Mouse (Mus musculus) CH12.LX (cell line): Measurements from ENCODE around the gene Cep112. TPM values are rescaled to one million over a fixed set of nuclear protein-coding genes. Genes with fewer than 3 reads are reported as not detected.
A peak's percentile ranks its signal among the peaks of the same experiment; 100 is the strongest.

Experiments
- DNase-seq: peaks from one replicate; pipeline ENCODE4 v3.0.0-alpha.2; 2013; ENCODE audit errors: extremely low read depth
- H3K27ac ChIP-seq: 2 replicates; pipeline ENCODE4 v1.5.1; 2012; ENCODE audit warnings: low read depth, mild to moderate bottlenecking, control low read depth, moderate library complexity; ENCODE audit not compliant: insufficient read depth
- H3K27me3 ChIP-seq: replicated peaks from 2 replicates; pipeline ENCODE3; 2012; ENCODE audit warnings: inconsistent platforms
- H3K36me3 ChIP-seq, 2 experiments: replicated peaks in 1 of 2; 2 replicates each; pipeline versions ENCODE3 to v1.6.1; 2012; ENCODE audit warnings: inconsistent platforms in 1 of 2, low read length in 1 of 2, mild to moderate bottlenecking in 1 of 2, mixed read lengths in 1 of 2, moderate library complexity in 1 of 2; ENCODE audit not compliant: control insufficient read depth in 1 of 2, insufficient read depth in 1 of 2
- H3K4me1 ChIP-seq, 2 experiments: 2 replicates each; pipeline ENCODE4 v1.6.1; 2012; ENCODE audit warnings: inconsistent platforms in 1 of 2, moderate library complexity in 1 of 2; ENCODE audit not compliant: insufficient read depth in 2 of 2, control insufficient read depth in 1 of 2
- H3K4me2 ChIP-seq: 2 replicates; pipeline ENCODE4 v1.6.1; 2012; ENCODE audit warnings: low read depth, mild to moderate bottlenecking, control low read depth; ENCODE audit not compliant: poor library complexity, insufficient read depth, severe bottlenecking
- H3K4me3 ChIP-seq, 3 experiments: fragments of 150-350 bp in 1 of 3; sonication (generic) in 1 of 3; replicated peaks in 1 of 3; 2 replicates each; pipeline versions ENCODE3 to v1.5.1; 2011 to 2012; ENCODE audit warnings: low read depth in 2 of 3, low read length in 2 of 3, mild to moderate bottlenecking in 2 of 3, moderate library complexity in 2 of 3, control low read depth in 1 of 3, improper control_type of control experiment in 1 of 3, inconsistent platforms in 1 of 3, mixed read lengths in 1 of 3; ENCODE audit not compliant: poor library complexity in 1 of 3
- H3K79me2 ChIP-seq: replicated peaks from 2 replicates; pipeline ENCODE4 v1.6.1; 2012; ENCODE audit warnings: mild to moderate bottlenecking, moderate library complexity; ENCODE audit not compliant: control insufficient read depth, poor library complexity, insufficient read depth, severe bottlenecking; ENCODE audit errors: extremely low read depth
- H3K9ac ChIP-seq: 2 replicates; pipeline ENCODE4 v1.6.1; 2012; ENCODE audit warnings: low read depth, mild to moderate bottlenecking, control low read depth, moderate library complexity; ENCODE audit not compliant: insufficient read depth
- H3K9me3 ChIP-seq: replicated peaks from 2 replicates; pipeline ENCODE3; 2012; ENCODE audit warnings: low read length, inconsistent platforms, mixed read lengths
- BHLHE40 ChIP-seq: IDR thresholded peaks from 2 replicates; pipeline ENCODE4 v1.6.1; 2011; ENCODE audit warnings: mild to moderate bottlenecking, low read depth, low read length, improper control_type of control experiment
- CHD1 ChIP-seq: IDR thresholded peaks from 2 replicates; pipeline ENCODE4 v1.6.1; 2012; ENCODE audit warnings: low read depth, low read length, improper control_type of control experiment, inconsistent platforms
- CTCF ChIP-seq, 2 experiments: IDR thresholded peaks in 1 of 2; conservative IDR thresholded peaks in 1 of 2; 2 replicates each; pipeline ENCODE4 v1.5.1; 2011 to 2012; ENCODE audit warnings: low read depth in 2 of 2, low read length in 2 of 2, improper control_type of control experiment in 1 of 2, inconsistent platforms in 1 of 2, mild to moderate bottlenecking in 1 of 2, moderate library complexity in 1 of 2
- E2F4 ChIP-seq: IDR thresholded peaks from 2 replicates; pipeline ENCODE4 v1.6.1; 2011; ENCODE audit warnings: low read depth, low read length, improper control_type of control experiment; ENCODE audit not compliant: insufficient replicate concordance
- ELF1 ChIP-seq: IDR thresholded peaks from 2 replicates; pipeline ENCODE4 v1.6.1; 2014; ENCODE audit warnings: low read depth, mild to moderate bottlenecking, inconsistent platforms, low read length, improper control_type of control experiment
- EP300 ChIP-seq: IDR thresholded peaks from 2 replicates; pipeline ENCODE4 v1.6.1; 2011; ENCODE audit warnings: low read length, improper control_type of control experiment
- ETS1 ChIP-seq: conservative IDR thresholded peaks from 2 replicates; pipeline ENCODE4 v1.6.1; 2012; ENCODE audit warnings: low read depth, mild to moderate bottlenecking, inconsistent platforms, low read length, improper control_type of control experiment, moderate library complexity
- GABPA ChIP-seq: IDR thresholded peaks from 2 replicates; pipeline ENCODE4 v1.6.1; 2012; ENCODE audit warnings: low read depth, low read length, improper control_type of control experiment, inconsistent platforms; ENCODE audit not compliant: insufficient replicate concordance
- HCFC1 ChIP-seq: IDR thresholded peaks from 2 replicates; pipeline ENCODE4 v1.6.1; 2012; ENCODE audit warnings: low read depth, mild to moderate bottlenecking, inconsistent platforms, low read length, improper control_type of control experiment
- IRF4 ChIP-seq: IDR thresholded peaks from 2 replicates; pipeline ENCODE4 v1.6.1; 2014; ENCODE audit warnings: low read depth, mild to moderate bottlenecking, inconsistent platforms, low read length, improper control_type of control experiment
- JUND ChIP-seq: conservative IDR thresholded peaks from 2 replicates; pipeline ENCODE4 v1.6.1; 2011; ENCODE audit warnings: low read depth, low read length, improper control_type of control experiment
- KAT2A ChIP-seq: IDR thresholded peaks from 2 replicates; pipeline ENCODE4 v1.6.1; 2012; ENCODE audit warnings: low read length, improper control_type of control experiment, inconsistent platforms; ENCODE audit not compliant: insufficient replicate concordance
- MAFK ChIP-seq: IDR thresholded peaks from 2 replicates; pipeline ENCODE4 v1.6.1; 2011; ENCODE audit warnings: low read length, improper control_type of control experiment; ENCODE audit not compliant: insufficient replicate concordance
- MAX ChIP-seq: IDR thresholded peaks from 2 replicates; pipeline ENCODE4 v1.6.1; 2011; ENCODE audit warnings: low read length, improper control_type of control experiment
- MAZ ChIP-seq: IDR thresholded peaks from 2 replicates; pipeline ENCODE4 v1.6.1; 2012; ENCODE audit warnings: low read depth, mild to moderate bottlenecking, inconsistent platforms, low read length, improper control_type of control experiment, moderate library complexity
- MEF2A ChIP-seq: IDR thresholded peaks from 2 replicates; pipeline ENCODE4 v1.6.1; 2014; ENCODE audit warnings: low read depth, mild to moderate bottlenecking, inconsistent platforms, low read length, improper control_type of control experiment, borderline replicate concordance
- MXI1 ChIP-seq: IDR thresholded peaks from 2 replicates; pipeline ENCODE4 v1.6.1; 2011; ENCODE audit warnings: mild to moderate bottlenecking, low read depth, low read length, improper control_type of control experiment
- MYC ChIP-seq: IDR thresholded peaks from 2 replicates; pipeline ENCODE4 v1.6.1; 2011; ENCODE audit warnings: low read depth, mild to moderate bottlenecking, improper control_type of control experiment, low read length
- NELFE ChIP-seq: IDR thresholded peaks from 2 replicates; pipeline ENCODE4 v1.6.1; 2011; ENCODE audit warnings: low read depth, low read length, improper control_type of control experiment
- NRF1 ChIP-seq: IDR thresholded peaks from 2 replicates; pipeline ENCODE4 v1.6.1; 2014; ENCODE audit warnings: low read depth, mild to moderate bottlenecking, inconsistent platforms, low read length, improper control_type of control experiment, moderate library complexity
- POLR2A ChIP-seq: IDR thresholded peaks from 2 replicates; pipeline ENCODE4 v1.6.1; 2011; ENCODE audit warnings: low read depth, mild to moderate bottlenecking, improper control_type of control experiment, low read length
- RAD21 ChIP-seq: IDR thresholded peaks from 2 replicates; pipeline ENCODE4 v1.6.1; 2011; ENCODE audit warnings: low read depth, mild to moderate bottlenecking, low read length, improper control_type of control experiment, moderate library complexity
- RCOR1 ChIP-seq: conservative IDR thresholded peaks from 2 replicates; pipeline ENCODE4 v1.6.1; 2012; ENCODE audit warnings: low read depth, mild to moderate bottlenecking, inconsistent platforms, low read length, improper control_type of control experiment
- SIN3A ChIP-seq: IDR thresholded peaks from 2 replicates; pipeline ENCODE4 v1.6.1; 2012; ENCODE audit warnings: low read length, improper control_type of control experiment, inconsistent platforms
- SMC3 ChIP-seq: IDR thresholded peaks from 2 replicates; pipeline ENCODE4 v1.6.1; 2011; ENCODE audit warnings: low read depth, low read length, improper control_type of control experiment
- TBP ChIP-seq: conservative IDR thresholded peaks from 2 replicates; pipeline ENCODE4 v1.6.1; 2011; ENCODE audit warnings: low read depth, low read length, improper control_type of control experiment
- TCF12 ChIP-seq: IDR thresholded peaks from 2 replicates; pipeline ENCODE4 v1.6.1; 2014; ENCODE audit warnings: low read depth, mild to moderate bottlenecking, inconsistent platforms, low read length, improper control_type of control experiment
- ZC3H11A ChIP-seq: IDR thresholded peaks from 2 replicates; pipeline ENCODE4 v1.6.1; 2012; ENCODE audit warnings: low read depth, mild to moderate bottlenecking, inconsistent platforms, low read length, improper control_type of control experiment
- ZKSCAN1 ChIP-seq: IDR thresholded peaks from 2 replicates; pipeline ENCODE4 v1.6.1; 2012; ENCODE audit warnings: low read depth, inconsistent platforms, low read length, improper control_type of control experiment, borderline replicate concordance
- ZMIZ1 ChIP-seq: IDR thresholded peaks from 2 replicates; pipeline ENCODE4 v1.6.1; 2012; ENCODE audit warnings: low read depth, mild to moderate bottlenecking, inconsistent platforms, low read length, improper control_type of control experiment
- ZNF384 ChIP-seq: IDR thresholded peaks from 2 replicates; pipeline ENCODE4 v1.6.1; 2012; ENCODE audit warnings: low read depth, low read length, improper control_type of control experiment, inconsistent platforms
- dilution Hi-C: fragments of 300-500 bp; cut with MboI; formaldehyde crosslinking; loops from 2 replicates; pipeline ENCODE4 v1.14.3; 2020; ENCODE audit warnings: low sequenced_read_pairs; ENCODE audit not compliant: extremely low pct_unique_long_range_greater_than_20kb, extremely low pct_ligation_motif_present
- in situ Hi-C: fragments of 300-500 bp; cut with MboI; formaldehyde crosslinking; loops from 3 replicates; pipeline ENCODE4 v1.14.3; 2019; ENCODE audit warnings: low sequenced_read_pairs, low pct_ligation_motif_present, low pct_unique_long_range_greater_than_20kb, mixed read lengths
- polyA plus RNA-seq: library from polyadenylated mRNA; unstranded; fragments of >175 nt; gene quantifications from 2 replicates; pipeline ENCODE4 v1.2.1, GENCODE M21; 2012; ENCODE audit warnings: low read depth; ENCODE audit not compliant: insufficient read length
- total RNA-seq, 2 experiments: library from RNA; depleted of rRNA; stranded (reverse); fragments of 300-350 nt in 1 of 2; fragments of >200 nt in 1 of 2; gene quantifications; 2 replicates each; pipeline ENCODE4 v1.2.3; 2012 to 2014

Gene Cep112
- total and polyA plus RNA-seq, 3 experiments, result 0.93 to 1.4 (median 1.3) TPM

- H3K4me3 ChIP-seq, result no peak overlapping the region
- peak; percentile 80 for DNase-seq
- no peak overlapping the region for H3K9ac ChIP-seq
- no peak for TF ChIP-seq MAZ
- no peak for TF ChIP-seq ELF1
- TF ChIP-seq ZNF384, result peak; percentile 62; the same call in 1 of the 2 replicates
- TF ChIP-seq EP300, result peak; percentile 87
- no peak for TF ChIP-seq NRF1
- TF ChIP-seq SIN3A, result peak; percentile 43; the same call in 1 of the 2 replicates
- TF ChIP-seq MXI1, result peak; percentile 49; the same call in 1 of the 2 replicates
- TF ChIP-seq MAX, result peak; percentile 62; the same call in 1 of the 2 replicates
- no peak for TF ChIP-seq KAT2A
- TF ChIP-seq SMC3, result no peak
- 0 out of 2 replicates have a peak, but pooled peaks have one; percentile 36 for TF ChIP-seq E2F4
- peak; percentile 79 for TF ChIP-seq ETS1
- TF ChIP-seq JUND, result peak; percentile 63
- TF ChIP-seq TCF12, result peak; percentile 33; the same call in 1 of the 2 replicates
- peak; percentile 46; the same call in 1 of the 2 replicates for TF ChIP-seq IRF4
- no peak for TF ChIP-seq TBP
- TF ChIP-seq ZC3H11A, result no peak
- no peak; the same call in 1 of the 2 replicates for TF ChIP-seq RAD21
- TF ChIP-seq CHD1, result no peak
- TF ChIP-seq GABPA, result no peak
- TF ChIP-seq HCFC1, result no peak
- TF ChIP-seq ZKSCAN1, result no peak
- no peak for TF ChIP-seq CTCF (conservative IDR thresholded peaks at IDR 0.05 in 1 of 2, IDR thresholded peaks at IDR 0.05 in 1 of 2; ENCODE audit: low read depth in 2 of 2, low read length in 2 of 2)
- peak; percentile 77; the same call in 1 of the 2 replicates for TF ChIP-seq MEF2A
- TF ChIP-seq RCOR1, result 0 out of 2 replicates have a peak, but pooled peaks have one; percentile 35
- TF ChIP-seq POLR2A, result no peak
- peak; percentile 78; the same call in 1 of the 2 replicates for TF ChIP-seq MYC
- no peak for TF ChIP-seq MAFK
- peak; percentile 69 for TF ChIP-seq BHLHE40
- no peak for TF ChIP-seq ZMIZ1
- no peak for TF ChIP-seq NELFE
- H3K4me2 ChIP-seq, result no peak overlapping the region
- no peaks in the 10 kb centered on the region for H3K9me3 ChIP-seq
- in situ Hi-C loops (no loop called here), dilution Hi-C loops (no loop called here)
- H3K27ac ChIP-seq, result no peak overlapping the region
- peaks cover 2 to 44% of the 10 kb centered on the region in 2 experiments; a peak in 3 of 4 replicates for H3K4me1 ChIP-seq
- no peaks in the 10 kb centered on the region for H3K27me3 ChIP-seq
- no peaks in the 10 kb centered on the region for H3K36me3 ChIP-seq
- H3K79me2 ChIP-seq, result no peaks in the 10 kb centered on the region
Measured at GRCm38 (mm10) chr11:108489863-108490262, 64.9 kb downstream of the Cep112 start.
